In the genomic region with DNA sequence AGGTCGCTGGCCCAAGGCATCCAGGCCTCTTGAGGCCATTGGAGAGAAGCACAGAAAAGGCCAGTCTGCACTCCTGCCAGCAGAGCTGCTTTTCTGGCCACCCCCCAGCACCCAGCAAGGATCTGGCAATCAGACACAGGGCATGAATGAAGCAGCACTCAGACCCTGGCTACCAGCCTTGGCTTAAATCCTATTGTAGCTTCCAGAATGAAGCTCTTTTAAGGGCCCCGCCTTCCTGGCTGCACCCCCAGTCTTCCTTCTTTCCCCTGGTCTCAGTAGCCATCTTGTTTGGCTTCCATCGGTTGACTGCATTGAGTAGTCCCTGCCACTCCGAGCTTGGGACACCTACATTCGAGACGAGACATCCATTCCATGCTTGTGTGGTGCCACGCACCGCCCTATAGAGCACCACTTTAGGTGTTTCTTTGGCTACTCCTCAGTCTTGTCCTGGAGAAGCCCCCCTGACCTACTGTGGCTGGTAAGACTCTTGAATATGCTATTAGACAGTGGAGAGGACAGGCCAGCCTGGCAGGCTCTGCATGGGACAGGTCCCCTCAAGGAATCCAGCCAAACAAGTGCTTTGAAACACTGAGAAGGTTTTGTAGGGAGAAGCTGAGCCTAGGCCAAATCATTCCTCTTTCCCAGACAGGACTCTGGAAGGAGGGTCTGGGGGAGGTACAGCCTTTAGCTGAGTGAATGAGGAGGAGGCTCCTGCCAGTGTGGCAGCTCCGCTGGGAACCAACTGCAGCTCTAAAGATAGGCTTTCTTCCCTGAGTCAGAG, we compare ENCODE assay signal across 10 mouse cellular contexts. TPM values are rescaled to one million over a fixed set of nuclear protein-coding genes. Genes with fewer than 3 reads are reported as not detected.
DNase-seq lines count a peak whose midpoint lies in the region; ATAC-seq and TF ChIP-seq lines count a peak whose summit lies in the region.
"Had no signal": no experiment of that assay in that cellular context is flagged by ENCODE, and none has a peak within 500 bp of the region (broad histone marks: within the 10 kb centered on the region; RNA-seq: fewer than 3 reads in every experiment).

No protein-coding gene starts in this region.

- peak; percentile 59; the same call in 1 of the 2 replicates for TF ChIP-seq EP300 in heart, adult 2 months (IDR thresholded peaks at IDR 0.05; ENCODE audit: insufficient read depth, low read depth, low read length)

- no peak overlapping the region for H3K9ac ChIP-seq in heart, adult 2 months (ENCODE audit: low read depth, low read length)
- H3K9ac ChIP-seq in heart, embryonic 12.5 days = no peak overlapping the region

- H3K4me1 ChIP-seq in heart, adult 2 months (ENCODE audit: control insufficient read depth, insufficient read depth, low read length) = peaks cover 1% of the 10 kb centered on the region; the same call in 1 of the 2 replicates
- peaks cover 4% of the 10 kb centered on the region; the same call in 1 of the 2 replicates for H3K4me1 ChIP-seq in heart, embryonic 12.5 days (replicated peaks)

- no peak for TF ChIP-seq POLR2A in heart, adult 2 months (IDR thresholded peaks at IDR 0.05; ENCODE audit: insufficient read depth, low read depth, low read length)

- H3K27me3 ChIP-seq in heart, adult 2 months (ENCODE audit: control insufficient read depth, insufficient read depth, low read length) = no peaks in the 10 kb centered on the region
- H3K27me3 ChIP-seq in heart, embryonic 12.5 days (replicated peaks) = no peaks in the 10 kb centered on the region

- no peaks in the 10 kb centered on the region for H3K36me3 ChIP-seq in heart, adult 2 months (ENCODE audit: control insufficient read depth, insufficient read depth, low read length)
- H3K36me3 ChIP-seq in heart, embryonic 12.5 days = peaks cover 10% of the 10 kb centered on the region

- no peak for ATAC-seq in heart, embryonic 12.5 days (ENCODE audit: insufficient number of reproducible peaks, low FRiP score)

- intact Hi-C loops in heart, adult 2 months (cut with DNase I) = no loop called here
- intact Hi-C loops in left cerebral cortex, postnatal 14 days (cut with DNase I) = no loop called here

- no peak overlapping the region for H3K4me2 ChIP-seq in heart, embryonic 12.5 days

- H3K4me3 ChIP-seq in heart, adult 2 months = no peak overlapping the region
- no peak overlapping the region for H3K4me3 ChIP-seq in heart, embryonic 12.5 days

- WGBS in heart, adult 2 months = 70% methylated on average over 9 of the region's 9 CpGs
- 82% methylated on average over 9 of the region's 9 CpGs for WGBS in heart, embryonic 12.5 days

- H3K27ac ChIP-seq in heart, adult 2 months = peak overlapping the region; percentile 26; the same call in 1 of the 2 replicates
- no peak overlapping the region for H3K27ac ChIP-seq in heart, embryonic 12.5 days (ENCODE audit: poor library complexity, severe bottlenecking)

- no peaks in the 10 kb centered on the region for H3K79me2 ChIP-seq in heart, adult 2 months (replicated peaks; ENCODE audit: control insufficient read depth, insufficient read depth, low read length)

- TF ChIP-seq CTCF in heart, adult 2 months (IDR thresholded peaks at IDR 0.05) = peak; percentile 26

- DNase-seq in heart, adult 2 months = peak; percentile 66 to 85
- DNase-seq in cerebellum, adult 8-10 months = peak; percentile 97
- peak; percentile 73 for DNase-seq in heart, adult 8-10 months (ENCODE audit: low spot score)
- peak; percentile 75 to 85 for DNase-seq in left cerebral cortex, postnatal 14 days (ENCODE audit: low spot score in 2 of 2)
- no peak for DNase-seq in spleen, postnatal 10 days (ENCODE audit: low spot score in 2 of 2)
- no peak for DNase-seq in lung, postnatal 25 days (ENCODE audit: low spot score)
- no peak for DNase-seq in thymus, postnatal 25 days

- no peaks in the 10 kb centered on the region; the same call in 1 of the 2 replicates for H3K9me3 ChIP-seq in heart, embryonic 12.5 days (replicated peaks)

RNA-seq across cellular contexts. Expression of gene 1700003F12Rik, which starts 3.1 kb away (rescaled TPM):
- total RNA-seq in heart, adult 2 months (2021) = not detected
- polyA plus RNA-seq in heart, adult 2 months (2012; rRNA removed) = 0.39 TPM in 1 of 2 replicates, not detected in the other
- polyA plus RNA-seq in heart, embryonic 12.5 days (2016; fragmentation: Nextera tagmentation; extraction: Ambion mirVana) = 0.48 and 0.78 TPM in 2 replicates
- total RNA-seq in heart, adult 8-10 months (2022) = not detected
- total RNA-seq in left cerebral cortex, postnatal 14 days (2021) = under 1 TPM in 1 of 2 experiments, not detected in 1; 0.68 TPM
- total RNA-seq: common myeloid progenitor, adult 5-6 weeks had no signal

RNA-seq across cellular contexts. Expression of gene Actl10, which starts 7.8 kb away (rescaled TPM):
- total RNA-seq in heart, adult 2 months (2021) = not detected
- polyA plus RNA-seq in heart, adult 2 months (2012; rRNA removed) = not detected in 2 replicates
- polyA plus RNA-seq in heart, embryonic 12.5 days (2016; fragmentation: Nextera tagmentation; extraction: Ambion mirVana) = 0.13 and 0.15 TPM in 2 replicates
- total RNA-seq in heart, adult 8-10 months (2022) = not detected
- total RNA-seq in left cerebral cortex, postnatal 14 days (2021) = not detected
- total RNA-seq: common myeloid progenitor, adult 5-6 weeks; left cerebral cortex, adult 18-20 months had no signal

RNA-seq across cellular contexts. Expression of gene Necab3, which starts 14.9 kb away (rescaled TPM):
- under 1 TPM; 0.20 to 0.23 TPM for total RNA-seq in heart, adult 2 months (2021)
- polyA plus RNA-seq in heart, adult 2 months (2012; rRNA removed) = 0.90 and 1.7 TPM in 2 replicates
- polyA plus RNA-seq in heart, embryonic 12.5 days (2016; fragmentation: Nextera tagmentation; extraction: Ambion mirVana) = 0.27 and 0.87 TPM in 2 replicates
- 1 to 10 TPM in 1 of 4 experiments, under 1 TPM in 3; 0.25 to 1.2 (median 0.60) TPM for total RNA-seq in heart, adult 8-10 months (2022)
- total RNA-seq in left cerebral cortex, postnatal 14 days (2021) = 100 to 1,000 TPM in 1 of 2 experiments, 10 to 100 TPM in 1; 90.6 to 113 TPM

RNA-seq across cellular contexts. Expression of gene E2f1, which starts 25.9 kb away (rescaled TPM):
- total RNA-seq in heart, adult 2 months (2021) = under 1 TPM; 0.39 to 0.70 TPM
- 1.1 and 1.2 TPM in 2 replicates for polyA plus RNA-seq in heart, adult 2 months (2012; rRNA removed)
- polyA plus RNA-seq in heart, embryonic 12.5 days (2016; fragmentation: Nextera tagmentation; extraction: Ambion mirVana) = 21.7 and 21.8 TPM in 2 replicates
- total RNA-seq in heart, adult 8-10 months (2022) = 1 to 10 TPM in 1 of 4 experiments, under 1 TPM in 3; 0.25 to 1.2 (median 0.47) TPM
- 10 to 100 TPM; 11.5 to 11.8 TPM for total RNA-seq in left cerebral cortex, postnatal 14 days (2021)

RNA-seq across cellular contexts. Expression of gene Pxmp4, which starts 59.8 kb away (rescaled TPM):
- total RNA-seq in heart, adult 2 months (2021) = 10 to 100 TPM; 20.9 to 21.5 TPM
- 47.2 and 49.9 TPM in 2 replicates for polyA plus RNA-seq in heart, adult 2 months (2012; rRNA removed)
- 18.9 and 20.5 TPM in 2 replicates for polyA plus RNA-seq in heart, embryonic 12.5 days (2016; fragmentation: Nextera tagmentation; extraction: Ambion mirVana)
- 10 to 100 TPM; 25.0 to 31.0 (median 27.2) TPM for total RNA-seq in heart, adult 8-10 months (2022)
- total RNA-seq in left cerebral cortex, postnatal 14 days (2021) = 10 to 100 TPM; 16.1 to 16.8 TPM

Comparison
In these comparisons a context has a peak if more than half of its experiments do, and no peak if none do; other contexts are left out.
1. DNase-seq: peak in heart, adult 2 months (2 of 2), cerebellum, adult 8-10 months (single experiment), heart, adult 8-10 months (single experiment) and left cerebral cortex, postnatal 14 days (2 of 2); none in spleen, postnatal 10 days (0 of 2), lung, postnatal 25 days (single experiment) and thymus, postnatal 25 days (single experiment).
2. RNA of gene Necab3, which starts 14.9 kb away (total RNA-seq): 90.6 to 113 TPM in left cerebral cortex, postnatal 14 days; 0.25 to 1.2 TPM in heart, adult 8-10 months and 0.20 to 0.23 TPM in heart, adult 2 months; every median in the first group is over 10 times any median in the second.